Mouse (Mus musculus): ENCODE measurements around the gene Olfr1145. TPM values are rescaled to one million over a fixed set of nuclear protein-coding genes. Genes with fewer than 3 reads are reported as not detected.

The Olfr1145 gene
- total and polyA plus RNA-seq, 3 experiments = not detected

DNA sequence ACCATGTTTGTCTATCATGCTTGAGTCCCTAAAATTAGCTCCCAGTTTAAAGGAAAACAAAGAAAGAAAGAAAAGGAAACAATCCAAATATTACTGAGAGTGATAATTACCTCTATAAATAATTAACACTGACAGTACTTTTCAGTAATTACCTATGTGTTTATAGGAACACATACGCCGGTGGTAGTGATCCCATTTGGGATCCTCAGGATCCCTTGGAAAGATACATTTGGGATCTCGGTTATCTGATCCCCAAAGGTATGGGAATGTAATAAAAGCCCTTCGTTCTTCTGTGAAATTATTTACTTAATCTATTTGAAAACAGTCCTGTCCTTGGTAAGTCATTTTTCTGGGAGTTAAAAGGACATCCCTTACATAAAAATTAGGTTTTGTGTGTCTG lies 30.4 kb upstream of the Olfr1145 start, which contains the start of gene Olfr152:
Olfr152 (plus strand) TSS at position 301 of the 400 bp plus-strand sequence.
- H3K4me3 ChIP-seq (ENCODE audit: control insufficient read depth in 1 of 2, insufficient read depth in 1 of 2, low read depth in 2 of 2, low read length in 2 of 2) = no peak within 1 kb of the TSS
- H3K79me2 ChIP-seq (ENCODE audit: control insufficient read depth, insufficient read depth, low read length, poor library complexity) = no peaks in the 10 kb centered on the region
- H3K36me3 ChIP-seq (ENCODE audit: control insufficient read depth in 1 of 2, insufficient read depth in 2 of 2, low read length in 2 of 2) = no peaks in the 10 kb centered on the region
- no peaks in the 10 kb centered on the region for H3K9me3 ChIP-seq (replicated peaks; ENCODE audit: insufficient read depth, low read length)
- TF ChIP-seq ETS1 (IDR thresholded peaks at IDR 0.05; ENCODE audit: low read depth, low read length) (no peak), GATA1 (IDR thresholded peaks at IDR 0.05; ENCODE audit: low read depth, low read length) (no peak), TAL1 (IDR thresholded peaks at IDR 0.05; ENCODE audit: low read length) (no peak), POLR2AphosphoS5 (IDR thresholded peaks at IDR 0.05; ENCODE audit: borderline replicate concordance, low read depth, low read length) (no peak), GABPA (IDR thresholded peaks at IDR 0.05; ENCODE audit: low read depth, low read length) (no peak), MAZ (IDR thresholded peaks at IDR 0.05; ENCODE audit: low read depth, low read length) (no peak), USF1 (IDR thresholded peaks at IDR 0.05; ENCODE audit: low read depth, low read length) (no peak), USF2 (IDR thresholded peaks at IDR 0.05; ENCODE audit: borderline replicate concordance in 1 of 2, insufficient read depth in 1 of 2, low read depth in 1 of 2, low read length in 2 of 2) (no peak), MAX (IDR thresholded peaks at IDR 0.05; ENCODE audit: low read length) (no peak), BHLHE40 (IDR thresholded peaks at IDR 0.05; ENCODE audit: borderline replicate concordance, low read depth, low read length) (no peak), ZKSCAN1 (IDR thresholded peaks at IDR 0.05; ENCODE audit: low read depth, low read length) (no peak), RCOR1 (IDR thresholded peaks at IDR 0.05; ENCODE audit: low read depth, low read length) (no peak), CTCF (IDR thresholded peaks at IDR 0.05 in 2 of 3, conservative IDR thresholded peaks at IDR 0.05 in 1 of 3; ENCODE audit: control insufficient read depth in 1 of 3, insufficient read depth in 1 of 3, low read depth in 2 of 3, low read length in 3 of 3, poor library complexity in 1 of 3, severe bottlenecking in 1 of 3) (no peak), MYC (IDR thresholded peaks at IDR 0.05; ENCODE audit: low read depth, low read length) (no peak), NRF1 (IDR thresholded peaks at IDR 0.05; ENCODE audit: insufficient read depth, low read depth, low read length, poor library complexity, severe bottlenecking) (no peak)
- no peak within 1 kb of the TSS for H3K9ac ChIP-seq (ENCODE audit: control insufficient read depth, low read depth, low read length, poor library complexity, severe bottlenecking)
- no peak within 1 kb of the TSS for H3K27ac ChIP-seq (ENCODE audit: control insufficient read depth, low read depth, low read length)
- no peaks in the 10 kb centered on the region for H3K4me1 ChIP-seq (ENCODE audit: control insufficient read depth in 1 of 2, insufficient read depth in 2 of 2, low read length in 2 of 2)
- H3K27me3 ChIP-seq (ENCODE audit: control insufficient read depth in 1 of 2, insufficient read depth in 2 of 2, low read length in 2 of 2) = no peaks in the 10 kb centered on the region
- no peak for DNase-seq (ENCODE audit: low read depth, low spot score)

DNA sequence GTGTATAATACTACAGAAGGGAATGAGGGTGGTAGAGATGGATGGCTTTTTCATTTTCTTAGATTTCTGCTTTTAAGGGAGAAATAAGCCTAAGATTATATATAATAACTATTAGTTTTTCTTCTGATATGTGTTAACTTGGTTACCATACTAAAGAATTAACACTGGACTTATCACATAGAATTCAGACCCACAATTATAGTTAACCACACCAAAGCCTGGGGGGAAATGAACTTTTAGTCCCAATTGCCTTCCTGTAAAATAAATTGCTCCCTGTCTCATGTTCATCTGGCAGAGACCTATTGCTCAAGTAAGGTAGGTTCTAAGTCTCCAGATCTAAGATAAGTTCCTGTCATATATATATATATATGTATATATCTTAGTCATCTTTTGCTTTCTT lies 9.3 kb upstream of the Olfr1145 start, which contains the start of gene Olfr1143:
Olfr1143 (plus strand) TSS at position 301 of the 400 bp plus-strand sequence.
- no peaks in the 10 kb centered on the region for H3K36me3 ChIP-seq (ENCODE audit: control insufficient read depth in 1 of 2, insufficient read depth in 2 of 2, low read length in 2 of 2)
- TF ChIP-seq ZKSCAN1 (IDR thresholded peaks at IDR 0.05; ENCODE audit: low read depth, low read length) (no peak), MYB (IDR thresholded peaks at IDR 0.05; ENCODE audit: low read depth, low read length) (no peak), MAZ (IDR thresholded peaks at IDR 0.05; ENCODE audit: low read depth, low read length) (no peak), POLR2A (IDR thresholded peaks at IDR 0.05; ENCODE audit: control insufficient read depth in 1 of 2, insufficient read depth in 1 of 2, low read depth in 1 of 2, low read length in 2 of 2, poor library complexity in 1 of 2) (no peak), SIN3A (IDR thresholded peaks at IDR 0.05; ENCODE audit: low read length) (no peak), GABPA (IDR thresholded peaks at IDR 0.05; ENCODE audit: low read depth, low read length) (no peak), HCFC1 (IDR thresholded peaks at IDR 0.05; ENCODE audit: low read depth, low read length) (no peak), BHLHE40 (IDR thresholded peaks at IDR 0.05; ENCODE audit: borderline replicate concordance, low read depth, low read length) (no peak), E2F4 (IDR thresholded peaks at IDR 0.05; ENCODE audit: borderline replicate concordance, low read depth, low read length) (no peak), MXI1 (IDR thresholded peaks at IDR 0.05; ENCODE audit: low read depth, low read length) (no peak), ETS1 (IDR thresholded peaks at IDR 0.05; ENCODE audit: low read depth, low read length) (no peak), CHD1 (IDR thresholded peaks at IDR 0.05; ENCODE audit: low read depth, low read length) (no peak), RAD21 (IDR thresholded peaks at IDR 0.05; ENCODE audit: low read depth, low read length) (no peak), POLR2AphosphoS2 (IDR thresholded peaks at IDR 0.05; ENCODE audit: low read length) (no peak), MEF2A (IDR thresholded peaks at IDR 0.05; ENCODE audit: extremely low read depth, insufficient replicate concordance, low read depth, low read length, poor library complexity, severe bottlenecking) (no peak), ZC3H11A (IDR thresholded peaks at IDR 0.05; ENCODE audit: low read depth, low read length) (no peak), USF2 (IDR thresholded peaks at IDR 0.05; ENCODE audit: borderline replicate concordance in 1 of 2, insufficient read depth in 1 of 2, low read depth in 1 of 2, low read length in 2 of 2) (no peak), JUND (IDR thresholded peaks at IDR 0.05; ENCODE audit: low read depth, low read length) (no peak)
- no peaks in the 10 kb centered on the region for H3K4me1 ChIP-seq (ENCODE audit: control insufficient read depth in 1 of 2, insufficient read depth in 2 of 2, low read length in 2 of 2)
- H3K27ac ChIP-seq (ENCODE audit: control insufficient read depth, low read depth, low read length) = no peak within 1 kb of the TSS
- H3K4me3 ChIP-seq (ENCODE audit: control insufficient read depth in 1 of 2, insufficient read depth in 1 of 2, low read depth in 2 of 2, low read length in 2 of 2) = no peak within 1 kb of the TSS
- H3K27me3 ChIP-seq (ENCODE audit: control insufficient read depth in 1 of 2, insufficient read depth in 2 of 2, low read length in 2 of 2) = no peaks in the 10 kb centered on the region
- DNase-seq (ENCODE audit: low read depth, low spot score) = no peak
- H3K79me2 ChIP-seq (ENCODE audit: control insufficient read depth, insufficient read depth, low read length, poor library complexity) = no peaks in the 10 kb centered on the region
- no peak within 1 kb of the TSS for H3K9ac ChIP-seq (ENCODE audit: control insufficient read depth, low read depth, low read length, poor library complexity, severe bottlenecking)
- no peaks in the 10 kb centered on the region for H3K9me3 ChIP-seq (replicated peaks; ENCODE audit: insufficient read depth, low read length)

Data from MEL (cell line).